Mouse (Mus musculus) layer of hippocampus, postnatal 10 days (tissue): ENCODE results near the gene Snx29. TPM values are rescaled to one million over a fixed set of nuclear protein-coding genes. Genes with fewer than 3 reads are reported as not detected.
"Not testable (repeated sequence)": the region's sequence is repeated elsewhere in the genome, so short reads cannot be mapped to it uniquely, and the experiment has no call there.

Experiments
- DNase-seq, 2 experiments: peaks; one replicate each; pipeline ENCODE4 v3.0.0; 2021; ENCODE audit warnings: low spot score in 2 of 2
- long read RNA-seq: library from polyadenylated mRNA; stranded (forward); transcript quantifications from one replicate; pipeline ENCODE4 v2.0.0, GENCODE M21; 2023
- total RNA-seq, 2 experiments: library from RNA; stranded (reverse); gene quantifications; 2 replicates each; pipeline ENCODE4 v1.2.3; 2021

Gene Snx29
- total RNA-seq, result 10 to 100 TPM; 33.1 to 33.4 TPM
- long read RNA-seq, partial matches to known transcripts, result 0 of 1 reads
- long read RNA-seq, other reads (novel, unspliced or antisense), result 1 of 1 reads

DNA sequence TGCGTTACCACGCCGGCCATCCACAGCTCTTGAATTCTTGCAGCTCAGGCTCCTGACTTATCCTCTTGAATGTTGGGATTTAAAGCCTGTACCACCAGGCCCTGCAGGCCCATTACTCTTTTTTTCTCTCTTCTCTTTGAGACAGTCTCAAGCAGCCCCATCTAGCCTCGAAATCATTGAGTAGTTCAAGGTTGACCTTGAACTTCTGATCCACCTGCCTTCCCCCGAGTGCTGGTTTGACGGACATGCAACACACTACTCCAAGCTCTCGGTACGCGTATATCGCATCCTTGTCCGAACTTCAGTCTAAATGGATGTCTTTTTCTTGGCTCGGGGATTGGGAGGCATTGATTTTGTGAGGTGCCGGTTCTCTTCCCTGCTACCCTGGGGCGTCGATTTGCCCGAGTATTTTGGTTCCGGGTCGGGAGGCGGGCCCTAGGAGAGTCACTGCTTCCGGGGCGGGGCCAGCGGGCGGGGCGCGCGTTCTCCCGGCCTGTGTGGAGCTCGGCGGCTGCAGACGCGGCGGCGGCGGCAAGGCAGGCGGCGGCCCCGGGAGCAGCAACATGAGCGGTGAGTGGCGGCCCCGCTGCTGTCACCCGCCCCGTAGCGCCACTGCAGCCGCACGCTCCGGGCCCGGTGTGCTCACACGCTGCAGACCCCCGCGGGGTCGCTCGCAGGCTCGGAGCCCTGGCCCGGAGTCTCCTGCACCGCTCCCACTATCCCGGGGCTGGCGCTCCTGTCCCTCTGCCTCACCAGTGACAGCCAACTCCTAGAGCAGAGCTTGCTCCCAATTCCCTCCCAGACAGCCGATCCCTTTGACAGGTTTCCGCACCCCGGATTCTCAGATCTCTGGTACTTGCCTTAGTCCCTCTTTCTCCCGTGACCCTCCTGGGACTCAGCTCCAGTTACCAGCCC lies at the start of gene Snx29:
Gene Snx29, plus strand, starts transcription at position 500 of the 915 bp plus-strand sequence.
- peak; percentile 99 to 100 for DNase-seq

GRCm38 (mm10) chr16:11276888-11277287 lies 45.8 kb upstream of the Snx29 start:
- DNase-seq, result no peak

GRCm38 (mm10) chr16:11278778-11279177 lies 43.9 kb upstream of the Snx29 start:
- no peak for DNase-seq

DNA sequence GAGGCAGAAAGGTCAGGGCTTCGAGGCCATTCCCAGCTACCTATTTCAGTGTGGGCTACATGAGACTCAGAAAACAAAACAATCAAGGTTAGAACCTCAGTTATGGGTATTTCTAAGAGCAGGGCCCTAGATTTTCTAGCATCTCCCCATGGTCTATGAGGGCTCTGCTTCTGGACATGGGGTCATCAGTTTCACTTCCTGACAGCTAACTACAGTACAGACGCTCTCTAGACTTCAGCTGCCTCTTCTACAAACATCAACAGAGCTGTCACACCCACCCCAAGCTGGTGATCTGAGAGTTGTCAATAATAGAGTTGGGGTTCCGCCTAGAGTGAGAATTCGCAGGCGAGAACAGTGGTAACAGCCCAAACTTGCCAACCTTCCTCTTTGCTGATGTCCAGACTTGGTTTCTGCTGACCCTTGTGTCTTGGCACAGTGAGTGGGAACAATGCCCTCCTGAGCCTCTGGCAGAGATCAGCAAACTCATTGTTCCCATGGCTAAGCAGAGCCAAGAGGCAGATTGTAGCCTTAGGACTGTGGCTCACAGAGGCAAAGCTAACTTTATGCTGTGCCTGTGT lies 40.0 kb upstream of the Snx29 start:
- DNase-seq, result peak; percentile 19 to 20

- DNase-seq, result no peak
Observed at GRCm38 (mm10) chr16:11284881-11285280, 37.8 kb upstream of the Snx29 start.

DNA sequence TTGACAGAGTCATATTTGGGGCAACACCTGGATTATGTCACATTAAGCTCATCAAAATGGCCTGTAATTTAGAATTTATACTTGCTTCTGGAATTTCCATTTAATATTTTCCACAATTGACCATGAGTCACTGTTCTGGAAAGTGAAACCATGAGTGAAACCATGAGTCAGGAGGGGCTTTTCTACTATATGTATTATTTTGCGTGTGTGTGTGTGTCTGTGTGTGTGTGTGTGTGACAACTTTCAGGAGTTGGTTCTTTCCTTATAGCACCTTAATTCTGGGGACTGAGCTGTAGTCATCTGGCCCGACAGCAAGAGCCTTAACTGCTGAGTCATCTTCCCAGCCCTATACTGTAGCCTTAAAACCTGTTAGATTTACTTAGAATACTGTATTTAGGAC lies 36.8 kb upstream of the Snx29 start:
- no peak for DNase-seq

- not testable (repeated sequence) for DNase-seq
Observed at GRCm38 (mm10) chr16:11288873-11289272, 33.8 kb upstream of the Snx29 start.

DNA sequence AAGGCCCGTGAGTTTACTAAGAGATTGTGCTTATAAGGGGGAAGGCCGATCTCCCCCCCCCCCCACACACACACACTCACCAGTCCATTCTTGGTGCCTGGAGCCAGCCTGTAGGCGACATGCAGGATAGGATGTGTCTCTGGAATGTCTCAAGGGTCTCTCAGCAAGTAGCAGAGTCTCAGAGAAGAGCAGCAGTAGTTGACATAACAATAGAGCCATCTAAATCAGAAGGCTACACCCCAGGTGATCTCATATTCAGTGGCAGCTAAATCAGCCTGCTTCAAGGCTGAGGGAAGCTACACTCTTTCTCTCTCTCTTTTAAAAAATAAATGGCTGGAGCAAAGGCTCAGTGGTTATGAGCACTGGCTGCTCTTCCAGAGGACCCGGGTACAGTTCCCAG lies 27.1 kb upstream of the Snx29 start:
- not testable (repeated sequence) for DNase-seq

GRCm38 (mm10) chr16:11297700-11298099 lies 25.0 kb upstream of the Snx29 start:
- DNase-seq, result peak; percentile 14 to 17

DNA sequence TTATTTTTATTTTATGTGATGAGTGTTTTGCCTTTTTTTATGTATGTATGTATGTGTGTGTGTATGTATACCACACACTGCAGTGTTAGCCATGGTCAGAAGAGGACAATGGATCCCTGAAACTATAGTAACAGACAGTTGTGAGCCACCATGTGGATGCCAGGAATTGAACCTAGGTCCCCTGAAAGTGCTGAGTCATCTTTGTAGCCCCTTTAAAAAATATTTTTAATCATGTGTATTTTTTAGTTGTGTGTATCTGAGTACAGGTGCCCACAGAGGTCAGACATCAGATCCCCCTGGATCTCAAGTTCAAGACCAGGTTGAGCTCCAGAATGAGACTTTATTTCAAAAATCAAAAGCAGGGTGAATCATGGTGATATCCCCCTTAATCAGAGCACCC lies 19.0 kb upstream of the Snx29 start:
- no peak for DNase-seq

DNA sequence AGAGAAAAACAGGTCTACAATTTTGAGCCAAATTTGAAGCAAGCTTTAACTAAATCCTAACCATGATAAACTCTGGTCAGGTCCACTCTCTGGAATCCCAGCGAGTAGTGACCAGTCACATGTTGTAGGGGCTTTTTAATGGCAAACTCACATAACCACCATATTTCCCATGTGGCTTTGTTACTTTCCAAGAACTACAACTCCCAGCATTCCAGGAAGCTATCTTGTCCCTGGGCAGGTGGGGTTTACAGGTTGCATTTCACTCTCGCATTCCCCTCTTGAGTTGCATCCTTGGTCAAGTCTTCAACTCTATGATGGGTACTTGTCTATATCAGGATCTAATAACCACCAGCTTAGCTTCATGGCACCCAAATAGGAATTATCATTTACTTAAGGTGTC lies 17.2 kb upstream of the Snx29 start:
- DNase-seq, result no peak

DNA sequence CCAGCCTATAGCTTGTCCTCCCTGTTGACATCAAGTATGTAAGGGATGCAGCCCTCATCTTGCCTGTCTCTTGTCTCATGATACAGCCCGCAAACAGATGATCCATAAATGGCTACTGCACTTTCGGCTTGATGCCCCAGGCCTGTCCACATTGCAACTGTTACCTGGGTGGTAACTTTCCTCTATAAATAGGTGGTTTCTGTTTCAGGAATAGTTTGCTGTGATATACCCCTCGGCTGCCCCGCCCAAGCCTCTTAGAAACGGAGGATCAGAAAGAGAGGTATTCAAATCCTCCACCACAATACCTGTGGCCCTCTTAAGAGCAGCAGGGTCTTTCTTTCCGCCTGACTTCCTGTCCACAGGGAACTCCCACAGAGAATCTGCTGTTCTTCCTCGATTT lies 9.2 kb upstream of the Snx29 start, which contains the start of gene Tnfrsf17:
Gene Tnfrsf17, plus strand, starts transcription at position 301 of the 400 bp plus-strand sequence.
- no peak for DNase-seq

GRCm38 (mm10) chr16:11315786-11316320 lies 6.9 kb upstream of the Snx29 start:
- no peak for DNase-seq

- DNase-seq, result no peak
Observed at GRCm38 (mm10) chr16:11316748-11317147, 6.0 kb upstream of the Snx29 start.

DNA sequence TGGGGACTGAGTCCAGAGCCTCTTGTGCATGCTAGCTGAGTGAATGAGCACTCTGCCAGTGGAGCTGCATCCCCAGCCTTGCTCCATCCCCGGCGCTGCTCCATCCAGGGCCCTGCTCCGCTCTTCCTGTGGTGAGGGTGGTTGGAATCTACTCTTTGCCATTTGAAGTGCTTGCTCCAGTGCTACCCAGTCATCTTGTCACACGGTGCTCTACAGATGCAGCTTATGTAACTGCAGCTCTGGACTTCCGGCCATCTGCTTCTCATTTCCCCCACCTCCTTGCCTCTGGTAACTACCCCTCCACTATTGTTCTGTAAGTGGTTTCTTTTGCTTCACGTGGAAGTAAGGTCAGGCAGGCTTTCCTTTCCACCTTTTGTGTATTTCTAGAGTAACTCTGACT lies 5.4 kb upstream of the Snx29 start:
- no peak for DNase-seq

DNA sequence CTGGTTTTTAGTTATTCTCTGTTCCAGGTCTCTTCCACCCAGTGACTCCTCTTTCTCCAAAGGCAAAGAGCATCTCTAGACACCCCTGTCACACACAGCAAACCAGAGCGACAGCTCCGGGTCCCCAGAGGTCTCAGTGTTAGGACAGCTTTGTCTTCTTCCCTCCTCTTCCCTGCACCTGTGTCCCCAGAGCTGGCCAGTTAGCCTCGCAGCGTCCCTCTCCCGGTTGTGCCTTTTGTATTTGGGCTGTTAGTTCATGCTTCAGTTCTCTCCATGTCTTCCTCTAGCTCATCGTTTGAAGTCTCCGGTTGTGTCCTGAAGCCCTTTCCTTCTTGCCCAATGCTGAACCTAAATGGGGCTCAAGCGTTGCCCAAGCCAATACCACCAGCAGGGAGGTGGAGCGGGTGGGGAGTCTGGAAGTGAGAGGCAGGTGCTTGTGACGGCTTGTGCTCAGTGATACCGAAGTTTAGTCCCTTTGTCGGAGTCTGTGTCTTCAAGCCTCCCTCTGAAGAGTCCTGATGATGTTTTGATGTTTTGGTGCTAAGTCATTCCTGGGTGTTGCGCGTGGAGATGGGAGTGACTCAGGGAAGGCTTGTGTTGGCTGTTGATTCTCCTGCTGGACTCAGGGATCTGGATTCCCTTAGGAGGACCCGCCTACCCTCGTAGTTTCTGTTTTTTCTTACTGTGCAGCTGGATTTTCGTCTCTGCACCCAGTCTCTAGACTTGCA lies 780 bp downstream of the Snx29 start:
- peak; percentile 17 to 23 for DNase-seq

DNA sequence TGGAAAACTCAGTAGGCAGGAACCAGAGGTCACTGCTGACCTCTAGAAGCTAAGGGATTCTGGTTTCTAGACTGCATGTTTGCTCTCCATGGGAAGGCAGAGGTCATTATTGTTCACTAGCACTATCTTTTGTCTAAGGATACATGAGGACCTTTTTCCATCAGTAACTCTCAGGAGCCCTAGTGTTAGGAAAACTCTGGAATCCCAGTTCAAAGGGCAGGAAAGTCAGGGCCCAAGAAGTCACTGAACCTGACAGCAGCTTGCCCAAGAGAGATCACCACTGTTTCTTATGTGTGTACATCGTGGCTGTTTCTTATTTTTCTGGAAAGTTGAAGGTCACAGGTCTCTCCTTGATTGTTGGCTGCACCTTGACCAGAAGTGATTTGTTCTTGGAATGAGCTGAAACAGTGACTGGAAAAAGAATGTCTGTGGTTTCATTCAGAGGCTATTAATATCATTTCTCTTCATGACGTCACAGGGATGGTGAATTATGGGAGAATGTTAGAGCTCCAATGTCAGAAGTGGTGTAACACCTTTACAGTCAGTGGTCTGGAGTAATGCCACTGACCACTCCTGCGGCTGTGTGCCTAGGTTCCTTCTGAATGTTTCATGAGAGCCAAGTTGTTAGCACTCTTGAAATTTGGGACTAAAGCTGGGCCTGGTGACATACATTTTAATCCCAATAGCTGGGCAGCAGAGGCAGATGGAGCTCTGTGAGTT lies 7.5 kb downstream of the Snx29 start:
- no peak for DNase-seq

GRCm38 (mm10) chr16:11331030-11331429 lies 8.3 kb downstream of the Snx29 start:
- no peak for DNase-seq

DNA sequence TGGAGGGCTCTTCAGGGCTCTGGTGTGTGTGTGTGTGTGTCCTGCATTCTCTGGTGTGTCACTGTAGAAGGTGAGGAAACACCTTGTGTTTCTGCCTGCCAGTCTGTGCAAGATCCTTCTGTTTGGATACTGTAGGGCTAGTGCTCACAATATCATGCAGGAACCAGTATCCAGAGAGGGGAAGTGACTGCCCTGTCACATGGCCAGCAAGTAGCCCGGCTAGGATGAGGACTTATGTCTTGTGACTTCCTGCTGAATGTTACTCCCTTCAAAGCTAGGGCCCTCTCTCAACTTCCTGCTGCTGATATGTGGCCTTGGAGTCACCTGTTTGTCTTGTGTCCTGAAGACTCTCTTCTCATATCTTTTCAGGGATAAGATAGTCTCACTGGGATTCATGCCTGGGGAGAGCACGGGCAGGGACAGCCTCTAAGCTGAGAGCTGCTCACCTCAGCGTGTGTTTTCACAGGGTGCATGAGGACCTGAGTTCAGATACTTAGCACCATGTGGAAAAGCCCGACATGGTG lies 20.6 kb downstream of the Snx29 start:
- DNase-seq, result no peak

DNA sequence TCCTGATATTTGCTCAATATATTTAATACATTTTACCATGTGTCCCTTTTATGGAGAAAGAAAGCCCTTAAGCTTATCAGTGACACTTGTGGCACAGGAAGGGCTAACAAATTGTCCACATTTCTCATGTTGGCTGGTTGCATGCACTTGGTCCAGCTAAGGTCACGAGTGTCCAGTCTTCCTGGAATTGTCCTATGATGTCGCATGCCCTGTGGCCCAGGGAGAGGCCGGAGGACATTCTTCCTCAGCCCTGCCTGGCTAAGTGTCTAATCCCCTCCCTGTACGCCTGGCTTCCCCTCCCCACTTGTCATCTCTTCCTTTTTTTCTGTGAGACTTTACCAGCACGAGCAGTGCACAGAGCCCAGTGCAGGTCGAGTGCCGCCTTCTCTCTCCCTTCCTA lies 29.2 kb downstream of the Snx29 start:
- no peak for DNase-seq

DNA sequence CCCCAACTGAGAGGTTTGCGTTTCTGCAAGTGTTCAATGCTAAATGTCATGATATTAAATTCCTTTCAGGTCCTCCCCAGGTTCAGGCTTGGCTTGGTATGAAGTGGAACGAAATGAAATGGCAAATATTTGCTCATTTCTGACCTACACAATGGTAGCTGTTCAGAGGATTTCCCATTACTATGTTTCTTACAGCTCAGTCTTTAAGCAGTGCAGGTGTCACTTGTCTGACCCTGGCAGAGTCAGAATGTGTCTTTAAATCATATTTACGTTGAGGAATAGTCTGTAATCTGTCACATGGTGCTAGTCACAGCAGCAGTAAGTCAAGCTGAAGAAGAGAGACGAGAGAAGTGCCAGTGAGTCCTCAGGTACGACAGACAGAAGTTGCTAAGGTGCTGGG lies 36.5 kb downstream of the Snx29 start:
- no peak for DNase-seq
